Mouse (Mus musculus) B cell, adult 2 months (primary cell): Measurements from ENCODE around the gene Hacd4.

ENCODE experiments used
- DNase-seq, 2 experiments: peaks; one replicate each; pipeline ENCODE4 v3.0.0; 2022

The Hacd4 gene

DNA sequence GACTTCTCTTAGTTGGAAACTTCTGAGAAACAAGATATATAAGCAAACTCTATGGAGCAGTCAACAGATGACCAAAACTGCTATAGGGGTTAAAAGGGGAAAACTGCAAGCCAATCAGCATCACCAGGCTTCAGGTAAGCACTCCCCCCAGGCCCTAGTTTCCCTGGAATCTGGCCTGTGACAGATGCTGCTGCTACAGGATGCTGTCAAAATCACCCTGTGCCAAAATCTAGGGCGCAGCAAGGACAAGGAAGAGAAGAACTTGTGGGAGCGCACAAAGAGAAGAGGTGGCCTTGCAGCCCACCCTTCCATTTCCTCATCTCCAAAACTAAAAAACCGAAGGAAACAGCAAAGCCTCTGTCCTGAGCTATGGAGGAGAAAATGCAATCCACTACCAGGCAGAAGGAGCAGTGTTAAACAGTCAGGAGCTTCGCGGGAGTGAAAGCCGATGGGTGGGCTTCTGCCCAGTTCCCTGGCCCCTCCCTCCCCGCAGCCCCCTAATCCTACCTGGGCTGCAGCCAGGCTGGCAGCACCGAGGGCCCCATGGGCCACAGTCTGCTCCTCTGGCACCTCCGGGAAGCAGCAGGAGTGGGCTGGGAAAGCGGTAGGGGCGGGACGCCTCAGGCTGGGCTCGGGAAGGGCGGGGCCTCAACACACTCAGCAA, at the start of gene Hacd4:
Hacd4 (minus strand) TSS at position 603 of the 664 bp plus-strand sequence.
- DNase-seq = no peak

DNA sequence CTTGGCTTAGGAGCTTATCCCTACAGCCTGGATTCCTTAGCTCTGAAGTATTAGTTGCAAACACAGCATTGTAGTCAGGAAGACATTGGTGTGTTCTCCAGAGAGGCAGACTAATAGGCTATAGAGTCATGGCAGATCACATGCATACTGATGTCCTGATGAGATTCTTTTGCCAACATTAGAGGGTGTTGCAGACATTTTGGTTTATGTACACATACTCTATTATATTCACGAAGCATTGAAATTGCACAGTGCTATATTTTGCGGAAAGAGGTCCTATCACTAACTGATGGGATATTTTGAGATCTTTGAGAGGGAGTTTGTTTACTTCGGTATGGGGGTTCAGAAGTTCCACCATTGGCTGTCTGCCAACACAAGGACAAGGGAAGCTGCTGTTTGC, 49.4 kb upstream of the Hacd4 start:
- DNase-seq = no peak

GRCm38 (mm10) chr4:88480130-88480529, 41.4 kb upstream of the Hacd4 start:
- no peak for DNase-seq

- DNase-seq = no peak
These were observed 40.1 kb upstream of the Hacd4 start for GRCm38 (mm10) chr4:88478809-88479186.

DNA sequence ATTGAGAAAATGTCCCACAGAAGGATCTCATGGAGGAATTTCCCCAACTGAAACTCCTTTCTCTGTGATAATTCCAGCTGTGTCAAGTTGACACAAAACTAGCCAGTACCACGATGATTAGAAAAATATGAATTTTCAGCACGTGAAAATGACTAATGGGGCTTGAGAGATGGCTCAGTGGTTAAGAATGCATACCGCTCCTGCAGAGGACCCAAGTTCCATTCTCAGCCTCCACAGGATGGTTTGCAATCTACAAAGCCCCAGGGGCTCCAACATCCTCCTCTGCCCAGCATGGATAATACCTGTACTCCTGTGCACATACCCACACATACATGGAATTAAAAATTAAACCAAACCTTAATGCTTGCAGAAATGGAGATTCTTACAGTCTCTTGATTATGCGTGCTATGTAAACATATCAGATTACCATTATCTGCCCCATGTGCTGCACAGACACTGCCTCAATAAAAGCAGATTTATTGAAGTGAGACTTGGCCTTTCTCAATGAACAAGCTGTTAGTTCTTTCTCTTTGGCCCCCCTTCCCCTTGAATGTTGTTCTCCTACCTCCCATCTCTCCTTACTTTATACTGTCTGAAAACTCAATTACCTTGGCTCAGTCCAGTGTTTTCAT, 39.6 kb upstream of the Hacd4 start:
- DNase-seq = no peak

DNA sequence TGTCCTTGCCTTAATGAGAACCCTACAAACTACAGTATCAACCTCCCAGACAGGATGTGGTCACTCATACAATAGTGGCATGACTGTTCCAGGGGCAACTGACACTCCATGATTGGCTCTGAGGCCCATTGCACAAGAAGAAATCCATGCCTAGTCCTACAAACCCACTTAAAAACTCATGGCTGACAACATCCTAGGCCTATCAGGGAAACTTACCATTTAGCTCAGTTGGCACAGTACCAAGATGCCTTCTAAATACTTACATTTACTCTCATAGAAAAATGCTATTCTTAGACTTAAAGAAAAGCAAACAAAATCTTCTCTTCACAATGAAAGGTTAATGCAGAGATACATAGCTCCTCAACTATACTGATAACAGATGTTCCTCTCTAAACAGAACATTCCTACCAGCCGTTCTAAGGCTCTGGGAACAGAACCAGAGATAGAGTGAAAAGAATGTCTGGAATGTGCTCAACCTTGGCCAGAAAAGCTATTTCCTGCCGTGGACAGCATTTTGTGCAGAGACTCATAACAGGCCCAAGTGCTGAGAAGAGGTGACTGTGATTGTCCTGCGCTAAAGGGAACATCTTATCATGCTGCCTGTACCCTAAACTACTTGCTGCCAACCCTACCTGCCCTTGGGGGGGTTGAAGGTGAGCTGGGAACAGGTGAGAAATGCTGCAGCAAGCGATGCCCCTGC, 37.9 kb upstream of the Hacd4 start:
- DNase-seq = no peak

- DNase-seq = no peak
These were observed 37.4 kb upstream of the Hacd4 start for GRCm38 (mm10) chr4:88476084-88476483.

- DNase-seq = no peak
These were observed 32.8 kb upstream of the Hacd4 start for GRCm38 (mm10) chr4:88471528-88471927.

GRCm38 (mm10) chr4:88464574-88464973, 25.8 kb upstream of the Hacd4 start:
- DNase-seq = no peak

DNA sequence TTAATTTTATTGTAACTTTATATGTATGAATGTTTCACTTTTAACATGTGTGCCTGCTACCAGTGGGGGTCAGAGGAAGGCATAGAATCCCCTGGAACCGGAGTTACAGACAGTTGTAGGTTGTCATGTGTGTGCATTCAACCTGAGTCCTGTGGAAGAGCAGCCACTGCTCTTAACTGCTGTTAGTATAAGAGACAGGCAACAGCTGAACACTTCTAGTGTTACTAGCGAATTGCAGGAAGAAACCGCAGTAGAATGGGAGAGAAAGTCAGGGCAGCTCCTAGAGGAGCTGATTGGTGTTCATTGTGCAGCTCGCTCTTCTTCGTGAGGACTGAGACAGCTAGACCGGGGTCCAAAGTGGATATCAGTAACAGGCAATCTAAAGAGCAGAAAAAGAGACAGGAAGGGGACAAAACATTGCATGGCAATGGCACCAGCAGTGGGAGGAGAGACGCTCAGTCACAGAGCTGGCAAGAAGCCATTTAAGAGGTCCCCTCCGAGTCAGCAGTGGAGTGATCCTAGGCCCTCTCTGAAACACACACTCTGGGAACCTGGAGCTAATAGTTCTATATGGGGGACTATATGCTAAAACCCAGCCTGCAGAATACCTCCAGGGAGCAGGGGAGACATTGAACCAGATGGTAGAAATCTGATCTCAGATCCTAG, 24.4 kb upstream of the Hacd4 start:
- DNase-seq = no peak

GRCm38 (mm10) chr4:88462501-88462900, 23.8 kb upstream of the Hacd4 start:
- no peak for DNase-seq

DNA sequence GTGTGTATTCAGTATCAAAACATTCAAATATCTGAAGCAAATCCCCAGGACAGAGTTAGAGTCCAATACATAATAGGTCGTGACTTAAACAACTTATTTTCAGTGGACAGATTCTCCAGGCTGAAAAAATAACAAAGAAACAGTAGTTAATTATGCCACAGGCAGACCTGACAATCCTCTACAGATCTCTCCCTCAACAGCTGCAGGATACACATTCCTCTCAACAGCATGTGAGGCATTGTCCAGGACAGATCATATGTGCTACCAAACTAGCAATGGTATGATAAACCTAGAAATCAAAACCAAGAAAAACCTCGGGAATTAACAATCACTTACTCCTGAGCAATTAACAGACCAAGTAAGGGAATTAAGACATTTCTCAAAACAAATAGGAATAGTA, 22.6 kb upstream of the Hacd4 start:
- DNase-seq = no peak

DNA sequence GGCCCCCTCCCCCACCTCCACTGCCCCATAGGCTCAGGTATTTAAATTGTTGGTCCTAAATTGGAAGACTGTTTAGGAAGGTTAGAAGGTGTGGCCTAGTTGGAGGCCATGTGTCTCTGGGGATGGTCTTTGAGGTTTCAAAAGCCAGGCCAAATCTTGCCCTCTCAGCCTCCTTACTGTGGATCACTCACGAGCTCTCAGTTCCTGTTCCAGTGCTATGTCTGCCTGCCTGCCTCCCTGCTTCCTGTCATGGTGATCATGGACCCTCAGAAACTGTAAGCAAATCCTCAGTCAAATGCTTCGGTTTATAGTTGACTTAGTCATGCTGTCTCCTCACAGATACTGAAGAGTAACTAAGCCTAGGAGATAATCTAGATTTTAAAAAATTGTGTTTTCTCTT, 19.9 kb upstream of the Hacd4 start:
- DNase-seq = no peak

- no peak for DNase-seq
These were observed 19.4 kb upstream of the Hacd4 start for GRCm38 (mm10) chr4:88458093-88458492.

- DNase-seq = peak; percentile 6
These were observed 11.5 kb upstream of the Hacd4 start for GRCm38 (mm10) chr4:88450087-88450765.

DNA sequence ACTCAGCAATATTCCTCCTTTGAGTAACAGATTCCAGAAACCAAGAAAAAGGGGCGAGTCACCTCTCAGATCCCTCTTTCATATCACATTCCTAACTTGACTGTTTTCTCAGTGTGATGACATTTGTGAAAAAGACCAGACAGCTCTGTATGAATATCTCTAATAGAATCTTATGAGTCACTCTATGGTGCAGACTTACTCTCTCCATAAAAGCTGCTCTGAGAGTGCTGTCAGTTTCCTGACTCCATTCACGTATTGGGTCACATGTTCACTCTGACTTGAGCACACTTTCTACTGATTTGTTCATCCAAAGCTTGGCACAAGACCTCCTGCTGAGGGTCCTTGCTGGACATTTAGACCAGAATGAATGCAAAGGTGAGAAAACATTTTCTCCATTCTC, 10.2 kb upstream of the Hacd4 start:
- DNase-seq = no peak

GRCm38 (mm10) chr4:88440814-88441213, 2.1 kb upstream of the Hacd4 start:
- DNase-seq = no peak

DNA sequence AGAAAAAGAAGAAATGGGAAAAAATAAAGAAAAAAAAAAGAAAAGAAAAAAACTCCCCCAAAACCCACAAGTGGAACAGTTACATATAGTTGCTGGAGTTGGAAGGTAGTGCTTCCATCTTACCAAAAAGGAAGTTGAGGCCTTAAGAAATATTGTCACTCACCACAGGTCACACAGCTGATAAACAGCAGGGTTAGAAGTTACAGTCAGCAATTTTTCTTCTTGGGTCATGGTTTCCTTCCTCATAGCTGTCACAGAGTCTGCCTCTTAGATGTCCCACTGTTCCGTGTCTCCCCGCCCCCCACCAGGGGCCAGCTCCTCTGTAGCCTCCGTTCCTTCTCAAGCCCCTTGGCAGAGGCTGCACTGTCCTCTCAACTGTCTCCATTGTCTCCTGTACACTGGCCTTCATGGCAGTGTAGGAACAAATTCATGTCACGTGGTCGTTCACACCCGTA, 968 bp upstream of the Hacd4 start:
- DNase-seq = peak in 1 of 2 experiments; percentile 1

DNA sequence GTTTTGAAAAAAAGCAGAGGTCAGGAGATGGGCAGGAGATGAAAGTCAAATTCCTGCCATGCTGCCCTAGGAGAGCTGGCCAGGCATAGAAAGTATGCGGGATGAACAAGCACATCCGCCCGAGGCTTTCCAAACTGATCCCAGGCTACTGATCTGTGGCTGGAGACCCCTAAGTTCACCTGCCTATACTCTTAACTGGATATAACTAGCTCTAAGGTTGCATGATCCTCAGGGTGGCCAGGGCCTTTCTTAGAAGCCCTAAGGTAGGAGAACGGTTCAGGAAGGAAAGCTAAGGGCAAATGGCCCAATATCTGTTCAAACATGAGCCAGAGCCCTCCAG, 232 bp upstream of the Hacd4 start:
- no peak for DNase-seq

GRCm38 (mm10) chr4:88437917-88438316, 811 bp downstream of the Hacd4 start:
- DNase-seq = no peak

DNA sequence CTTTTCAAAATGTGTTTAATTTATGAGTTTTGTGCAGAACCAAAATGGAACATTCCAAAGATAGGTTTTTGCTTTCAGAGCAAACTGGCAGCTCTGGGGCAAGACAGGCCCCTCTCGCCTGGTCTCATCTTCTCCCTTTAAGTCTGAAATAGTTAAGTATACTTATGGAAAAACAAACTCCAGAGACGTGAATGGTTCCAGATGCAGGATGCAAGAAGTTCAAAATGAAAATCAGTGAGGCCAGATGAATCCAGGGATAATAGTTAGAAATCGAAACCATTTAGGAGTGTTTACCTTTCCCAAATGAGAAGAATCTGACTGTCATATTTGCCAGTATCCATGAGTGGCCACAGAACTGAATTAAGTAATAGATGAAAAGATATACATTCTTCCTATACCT, 1.6 kb downstream of the Hacd4 start:
- no peak for DNase-seq

GRCm38 (mm10) chr4:88436593-88437165, 2.0 kb downstream of the Hacd4 start:
- no peak for DNase-seq
